Comparison of ENCODE assay signal across 8 mouse cellular contexts in the genomic region with DNA sequence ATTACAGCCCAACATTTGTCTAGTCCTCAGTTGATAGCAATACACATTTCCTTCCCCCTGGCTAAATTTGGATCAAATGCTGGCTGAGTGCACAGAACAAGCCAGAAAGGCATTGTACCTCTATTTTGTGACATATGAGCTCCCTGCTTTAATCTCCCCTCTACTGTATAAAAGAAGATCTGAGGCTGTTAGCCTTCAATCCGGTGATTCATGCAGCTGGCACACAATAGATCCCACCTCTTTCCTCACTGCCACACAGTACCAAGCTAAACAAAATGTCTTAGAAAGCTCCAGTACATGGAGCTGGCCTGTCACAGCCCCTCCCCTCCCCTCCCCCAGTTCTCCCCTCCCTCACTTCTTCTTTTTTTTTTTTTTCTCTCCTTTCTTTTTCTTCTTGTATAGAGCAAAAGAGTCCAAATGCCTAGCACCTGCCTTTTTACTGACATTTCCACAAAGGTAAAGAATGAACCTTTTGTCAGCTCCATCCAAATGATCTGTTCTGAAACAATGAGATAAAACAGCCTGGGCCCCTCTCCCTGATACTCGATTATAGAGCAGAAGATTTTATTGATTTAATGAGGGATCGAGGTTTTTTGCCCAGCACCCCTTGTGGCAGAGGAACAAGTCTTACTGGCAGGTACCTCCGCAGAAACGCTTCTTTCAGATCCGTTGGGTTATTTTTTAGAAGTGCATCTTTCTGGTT.
DNase-seq lines count a peak whose midpoint lies in the region; ATAC-seq lines count a peak whose summit lies in the region.

No protein-coding gene starts in this region.

- DNase-seq in adrenal gland, adult 8-10 months, result peak; percentile 36
- DNase-seq in adrenal gland, postnatal 25 days, result no peak
- peak; percentile 31 for DNase-seq in right cerebral cortex, adult 18-20 months
- no peak for DNase-seq in right cerebral cortex, postnatal 25 days
- DNase-seq in intestine, embryonic 14.5 days (ENCODE audit: low spot score), result no peak
- DNase-seq in B cell, adult 2 months, result no peak
- no peak for DNase-seq in MN1 (ENCODE audit: low spot score)

- peaks cover 5% of the 10 kb centered on the region; the same call in 1 of the 2 replicates for H3K4me1 ChIP-seq in intestine, embryonic 14.5 days (replicated peaks; ENCODE audit: control insufficient read depth, insufficient read depth, low read length)
- peaks cover 37% of the 10 kb centered on the region for H3K4me1 ChIP-seq in neural tube, embryonic 13.5 days (replicated peaks)

- H3K9me3 ChIP-seq in intestine, embryonic 14.5 days (ENCODE audit: control insufficient read depth, low read length), result no peaks in the 10 kb centered on the region
- H3K9me3 ChIP-seq in neural tube, embryonic 13.5 days, result no peaks in the 10 kb centered on the region

- H3K36me3 ChIP-seq in intestine, embryonic 14.5 days (ENCODE audit: control insufficient read depth, insufficient read depth, low read length), result no peaks in the 10 kb centered on the region
- no peaks in the 10 kb centered on the region for H3K36me3 ChIP-seq in neural tube, embryonic 13.5 days

- H3K4me2 ChIP-seq in intestine, embryonic 14.5 days (ENCODE audit: low read length), result peak overlapping the region; percentile 61
- H3K4me2 ChIP-seq in neural tube, embryonic 13.5 days, result peak overlapping the region; percentile 61

- H3K9ac ChIP-seq in intestine, embryonic 14.5 days (ENCODE audit: low read length), result peak overlapping the region; percentile 36
- peak overlapping the region; percentile 66 for H3K9ac ChIP-seq in neural tube, embryonic 13.5 days

- no peaks in the 10 kb centered on the region for H3K27me3 ChIP-seq in intestine, embryonic 14.5 days (replicated peaks; ENCODE audit: control insufficient read depth, insufficient read depth, low read length)
- H3K27me3 ChIP-seq in neural tube, embryonic 13.5 days, result no peaks in the 10 kb centered on the region

- 9% methylated on average over 6 of the region's 6 CpGs for WGBS in intestine, embryonic 14.5 days
- WGBS in neural tube, embryonic 13.5 days, result 2% methylated on average over 6 of the region's 6 CpGs

- no peak for ATAC-seq in intestine, embryonic 14.5 days (replicated peaks; ENCODE audit: low FRiP score, low TSS enrichment, low read depth)
- peak; percentile 73 for ATAC-seq in neural tube, embryonic 13.5 days (ENCODE audit: low read depth)

- H3K27ac ChIP-seq in intestine, embryonic 14.5 days (ENCODE audit: low read depth), result no peak overlapping the region
- H3K27ac ChIP-seq in neural tube, embryonic 13.5 days (replicated peaks), result peak overlapping the region; percentile 91

- peak overlapping the region; percentile 37 for H3K4me3 ChIP-seq in intestine, embryonic 14.5 days (ENCODE audit: low read depth, low read length)
- H3K4me3 ChIP-seq in neural tube, embryonic 13.5 days, result peak overlapping the region; percentile 39

Comparison
In these comparisons a context has a peak if more than half of its experiments do, and no peak if none do; other contexts are left out.
1. DNase-seq: peak in adrenal gland, adult 8-10 months (single experiment) and right cerebral cortex, adult 18-20 months (single experiment); none in adrenal gland, postnatal 25 days (single experiment), right cerebral cortex, postnatal 25 days (single experiment), intestine, embryonic 14.5 days (single experiment), B cell, adult 2 months (0 of 2) and MN1 (single experiment).